Mouse (Mus musculus): ENCODE data around the gene Gm19668. TPM values are rescaled to one million over a fixed set of nuclear protein-coding genes. Genes with fewer than 3 reads are reported as not detected.
"Not testable (repeated sequence)": the region's sequence is repeated elsewhere in the genome, so short reads cannot be mapped to it uniquely, and the experiment has no call there.

The Gm19668 gene
- polyA plus RNA-seq, 1 experiment: not detected

GRCm38 (mm10) chr10:77815514-77815913 is 16.6 kb upstream of the Gm19668 start:
- no peak for TF ChIP-seq CTCF (IDR thresholded peaks at IDR 0.05; ENCODE audit: insufficient read depth, low read depth, low read length)
- TF ChIP-seq POLR2A (IDR thresholded peaks at IDR 0.05; ENCODE audit: insufficient read depth, low read depth, low read length): no peak
- H3K4me1 ChIP-seq (ENCODE audit: control insufficient read depth, insufficient read depth, low read length): no peaks in the 10 kb centered on the region
- 35% methylated on average over 5 of the region's 5 CpGs for WGBS
- H3K27ac ChIP-seq (ENCODE audit: insufficient read depth, low read depth, low read length): no peak overlapping the region
- H3K4me3 ChIP-seq (ENCODE audit: insufficient read depth, low read depth, low read length): no peak overlapping the region

- H3K4me3 ChIP-seq (ENCODE audit: insufficient read depth, low read depth, low read length): no peak within 1 kb of the TSS
- no peaks in the 10 kb centered on the region for H3K4me1 ChIP-seq (ENCODE audit: control insufficient read depth, insufficient read depth, low read length)
- no peak within 1 kb of the TSS for H3K27ac ChIP-seq (ENCODE audit: insufficient read depth, low read depth, low read length)
- TF ChIP-seq POLR2A (IDR thresholded peaks at IDR 0.05; ENCODE audit: insufficient read depth, low read depth, low read length): no peak
- TF ChIP-seq CTCF (IDR thresholded peaks at IDR 0.05; ENCODE audit: insufficient read depth, low read depth, low read length): no peak
- 59% methylated on average over 4 of the region's 4 CpGs for WGBS
These were observed 15.4 kb upstream of the Gm19668 start, which contains the start of gene Gm2696 for GRCm38 (mm10) chr10:77814382-77814781. TSS of gene Gm2696 (plus strand) at chr10:77814682.

GRCm38 (mm10) chr10:77811743-77812142 is 12.8 kb upstream of the Gm19668 start, which contains the start of gene Gm9507:
TSS of gene Gm9507 (minus strand) at chr10:77811843.
- no peak for TF ChIP-seq POLR2A (IDR thresholded peaks at IDR 0.05; ENCODE audit: insufficient read depth, low read depth, low read length)
- TF ChIP-seq CTCF (IDR thresholded peaks at IDR 0.05; ENCODE audit: insufficient read depth, low read depth, low read length): no peak
- H3K27ac ChIP-seq (ENCODE audit: insufficient read depth, low read depth, low read length): no peak within 1 kb of the TSS

GRCm38 (mm10) chr10:77804095-77804494 is 5.2 kb upstream of the Gm19668 start:
- 87% methylated on average over 3 of the region's 3 CpGs for WGBS
- TF ChIP-seq POLR2A (IDR thresholded peaks at IDR 0.05; ENCODE audit: insufficient read depth, low read depth, low read length): no peak
- TF ChIP-seq CTCF (IDR thresholded peaks at IDR 0.05; ENCODE audit: insufficient read depth, low read depth, low read length): no peak
- Histone ChIP-seq H3K27ac (ENCODE audit: insufficient read depth, low read depth, low read length) (no peak overlapping the region), H3K4me1 (ENCODE audit: control insufficient read depth, insufficient read depth, low read length) (no peaks in the 10 kb centered on the region), H3K4me3 (ENCODE audit: insufficient read depth, low read depth, low read length) (no peak overlapping the region)

More at GRCm38 (mm10) chr10:77811743-77812142, 12.8 kb upstream of the Gm19668 start, which contains the start of gene Gm9507:
- 68% methylated on average over 5 of the region's 5 CpGs for WGBS
- H3K4me3 ChIP-seq (ENCODE audit: insufficient read depth, low read depth, low read length): no peak within 1 kb of the TSS
- H3K4me1 ChIP-seq (ENCODE audit: control insufficient read depth, insufficient read depth, low read length): no peaks in the 10 kb centered on the region

- H3K4me3 ChIP-seq (ENCODE audit: insufficient read depth, low read depth, low read length); H3K27ac ChIP-seq (ENCODE audit: insufficient read depth, low read depth, low read length); H3K4me1 ChIP-seq (ENCODE audit: control insufficient read depth, insufficient read depth, low read length): not testable (repeated sequence)
- WGBS: 68% methylated on average over 3 of the region's 3 CpGs
These were observed 591 bp downstream of the Gm19668 start for GRCm38 (mm10) chr10:77798164-77798920.

- H3K27ac ChIP-seq (ENCODE audit: insufficient read depth, low read depth, low read length): no peak overlapping the region
- 53% methylated on average over 3 of the region's 3 CpGs for WGBS
These were observed 1.3 kb downstream of the Gm19668 start for GRCm38 (mm10) chr10:77797677-77798076.

GRCm38 (mm10) chr10:77794976-77795375 is 4.0 kb downstream of the Gm19668 start, which contains the start of gene Gm9639:
TSS of gene Gm9639 (minus strand) at chr10:77795076.
- Histone ChIP-seq H3K4me3 (ENCODE audit: insufficient read depth, low read depth, low read length) (no peak within 1 kb of the TSS), H3K27ac (ENCODE audit: insufficient read depth, low read depth, low read length) (no peak within 1 kb of the TSS), H3K4me1 (ENCODE audit: control insufficient read depth, insufficient read depth, low read length) (peaks cover 3% of the 10 kb centered on the region; the same call in 1 of the 2 replicates)
- 73% methylated on average over 2 of the region's 2 CpGs for WGBS
- TF ChIP-seq POLR2A (IDR thresholded peaks at IDR 0.05; ENCODE audit: insufficient read depth, low read depth, low read length) (no peak), CTCF (IDR thresholded peaks at IDR 0.05; ENCODE audit: insufficient read depth, low read depth, low read length) (no peak)

More at GRCm38 (mm10) chr10:77797677-77798076, 1.3 kb downstream of the Gm19668 start:
- peaks cover 3% of the 10 kb centered on the region; the same call in 1 of the 2 replicates for H3K4me1 ChIP-seq (ENCODE audit: control insufficient read depth, insufficient read depth, low read length)
- TF ChIP-seq POLR2A (IDR thresholded peaks at IDR 0.05; ENCODE audit: insufficient read depth, low read depth, low read length): no peak
- TF ChIP-seq CTCF (IDR thresholded peaks at IDR 0.05; ENCODE audit: insufficient read depth, low read depth, low read length): no peak
- H3K4me3 ChIP-seq (ENCODE audit: insufficient read depth, low read depth, low read length): no peak overlapping the region

GRCm38 (mm10) chr10:77788621-77789020 is 10.3 kb downstream of the Gm19668 start:
- Histone ChIP-seq H3K4me3 (ENCODE audit: insufficient read depth, low read depth, low read length) (no peak overlapping the region), H3K27ac (ENCODE audit: insufficient read depth, low read depth, low read length) (no peak overlapping the region), H3K4me1 (ENCODE audit: control insufficient read depth, insufficient read depth, low read length) (no peaks in the 10 kb centered on the region)
- no peak for TF ChIP-seq CTCF (IDR thresholded peaks at IDR 0.05; ENCODE audit: insufficient read depth, low read depth, low read length)
- TF ChIP-seq POLR2A (IDR thresholded peaks at IDR 0.05; ENCODE audit: insufficient read depth, low read depth, low read length): no peak
- 85% methylated on average over 2 of the region's 2 CpGs for WGBS

- not testable (repeated sequence) for H3K27ac ChIP-seq (ENCODE audit: insufficient read depth, low read depth, low read length); H3K4me3 ChIP-seq (ENCODE audit: insufficient read depth, low read depth, low read length); H3K4me1 ChIP-seq (ENCODE audit: control insufficient read depth, insufficient read depth, low read length)
- 56% methylated on average over 1 of the region's 1 CpGs for WGBS
These were observed 11.1 kb downstream of the Gm19668 start, which contains the start of gene Gm7137 for GRCm38 (mm10) chr10:77787876-77788275. TSS of gene Gm7137 (minus strand) at chr10:77788200.

- H3K4me3 ChIP-seq (ENCODE audit: insufficient read depth, low read depth, low read length); H3K27ac ChIP-seq (ENCODE audit: insufficient read depth, low read depth, low read length); H3K4me1 ChIP-seq (ENCODE audit: control insufficient read depth, insufficient read depth, low read length): not testable (repeated sequence)
- WGBS: 93% methylated on average over 3 of the region's 3 CpGs
These were observed 15.5 kb downstream of the Gm19668 start for GRCm38 (mm10) chr10:77783396-77783795.

- H3K4me3 ChIP-seq (ENCODE audit: insufficient read depth, low read depth, low read length); H3K4me1 ChIP-seq (ENCODE audit: control insufficient read depth, insufficient read depth, low read length); H3K27ac ChIP-seq (ENCODE audit: insufficient read depth, low read depth, low read length): not testable (repeated sequence)
- 75% methylated on average over 1 of the region's 1 CpGs for WGBS
These were observed 16.5 kb downstream of the Gm19668 start, which contains the start of gene Gm3250 for GRCm38 (mm10) chr10:77782442-77782841. TSS of gene Gm3250 (minus strand) at chr10:77782542.

GRCm38 (mm10) chr10:77776844-77777243 is 22.1 kb downstream of the Gm19668 start, which contains the start of gene Gm7138:
TSS of gene Gm7138 (minus strand) at chr10:77776944.
- not testable (repeated sequence) for H3K27ac ChIP-seq (ENCODE audit: insufficient read depth, low read depth, low read length); H3K4me1 ChIP-seq (ENCODE audit: control insufficient read depth, insufficient read depth, low read length); H3K4me3 ChIP-seq (ENCODE audit: insufficient read depth, low read depth, low read length)
- 70% methylated on average over 1 of the region's 1 CpGs for WGBS

- not testable (repeated sequence) for H3K4me3 ChIP-seq (ENCODE audit: insufficient read depth, low read depth, low read length); H3K4me1 ChIP-seq (ENCODE audit: control insufficient read depth, insufficient read depth, low read length); H3K27ac ChIP-seq (ENCODE audit: insufficient read depth, low read depth, low read length)
- WGBS: 93% methylated on average over 1 of the region's 3 CpGs
These were observed 26.8 kb downstream of the Gm19668 start for GRCm38 (mm10) chr10:77772142-77772541.

Data from olfactory bulb, adult 2 months (tissue).